Mouse (Mus musculus) skeletal muscle tissue, postnatal 0 days (tissue): ENCODE results near the gene Ypel1. TPM values are rescaled to one million over a fixed set of nuclear protein-coding genes. Genes with fewer than 3 reads are reported as not detected.
A peak's percentile ranks its signal among the peaks of the same experiment; 100 is the strongest.

ENCODE experiments used
- microRNA counts: library from miRNA; unstranded; fragments of <30 nt; microRNA quantifications from one replicate; lab custom pipeline; 2015
- microRNA-seq, 2 experiments: library from miRNA; unstranded; fragments of <30 nt; microRNA quantifications; one replicate each; pipeline ENCODE4; 2016
- polyA plus RNA-seq: library from polyadenylated mRNA; unstranded; fragments of >200 nt; fragmentation: Nextera tagmentation; extraction: Ambion mirVana; gene quantifications from 2 replicates; pipeline ENCODE4 v1.2.1, GENCODE M21; 2015

Gene Ypel1
- 5.3 and 7.5 TPM in 2 replicates for polyA plus RNA-seq

GRCm38 (mm10) chr16:17069511-17070443 is at the start of gene Ypel1:
Gene Ypel1 (plus strand): TSS chr16:17069696.

GRCm38 (mm10) chr16:17110771-17111743 is 41.6 kb downstream of the Ypel1 start, which contains the start of gene Ppil2:
Gene Ppil2 (minus strand): TSS chr16:17111257.

GRCm38 (mm10) chr16:17124871-17125520 is 55.5 kb downstream of the Ypel1 start, which contains the start of gene 2610318N02Rik:
Gene 2610318N02Rik (minus strand): TSS chr16:17125167.

GRCm38 (mm10) chr16:17132089-17132905 is 62.8 kb downstream of the Ypel1 start, which contains the start of gene Sdf2l1:
Gene Sdf2l1 (minus strand): TSS chr16:17132383.

MicroRNA genes within 50 kb of the gene (microRNA counts, 519-probe panel; counts per million panel counts)
- 3,976 counts per million, percentile 80 among the panel's probes with 10 or more counts for microRNA mmu-miR-130b (lab: Ali Mortazavi, UCI)
- 296 counts per million, percentile 58 among the panel's probes with 10 or more counts for microRNA mmu-miR-301b (lab: Ali Mortazavi, UCI)

Small RNA genes lying within 50 kb of the gene (microRNA-seq; reads per million reads assigned to microRNA genes)
- gene Mir130b (787 to 984 reads per million in 2 experiments), gene Mir301b (16.3 to 21.3 reads per million in 2 experiments)

Other genes with a start within 250 kb of the Ypel1 start
- gene Spag6l, start 240.2 kb upstream of the Ypel1 start, polyA plus RNA-seq: 0.05 TPM in 1 of 2 replicates, not detected in the other
- not detected in 2 replicates for gene Igll1, start 205.7 kb upstream of the Ypel1 start, polyA plus RNA-seq
- gene Top3b, start 199.0 kb upstream of the Ypel1 start, polyA plus RNA-seq: 28.9 and 29.4 TPM in 2 replicates
- 0.39 and 0.67 TPM in 2 replicates for gene Vpreb1, start 198.9 kb upstream of the Ypel1 start, polyA plus RNA-seq
- gene Ppm1f, start 173.2 kb upstream of the Ypel1 start, polyA plus RNA-seq: 10.4 and 10.7 TPM in 2 replicates
- 91.6 and 99.3 TPM in 2 replicates for gene Mapk1, start 86.3 kb upstream of the Ypel1 start, polyA plus RNA-seq
- gene Ppil2, start 41.6 kb downstream of the Ypel1 start, polyA plus RNA-seq: 51.8 and 53.1 TPM in 2 replicates
- gene 2610318N02Rik, start 55.5 kb downstream of the Ypel1 start, polyA plus RNA-seq: 1.2 and 1.7 TPM in 2 replicates
- gene Sdf2l1, start 62.7 kb downstream of the Ypel1 start, polyA plus RNA-seq: 5.9 and 9.9 TPM in 2 replicates
- gene Ydjc, start 74.9 kb downstream of the Ypel1 start, polyA plus RNA-seq: 0.59 and 1.2 TPM in 2 replicates
- gene Ccdc116, start 77.5 kb downstream of the Ypel1 start, polyA plus RNA-seq: 0.15 TPM in 2 replicates
- gene Ube2l3, start 133.0 kb downstream of the Ypel1 start, polyA plus RNA-seq: 207 and 232 TPM in 2 replicates
- 0.10 and 0.16 TPM in 2 replicates for gene Rimbp3, start 138.9 kb downstream of the Ypel1 start, polyA plus RNA-seq
- 1.1 and 1.2 TPM in 2 replicates for gene Hic2, start 163.9 kb downstream of the Ypel1 start, polyA plus RNA-seq
- 3.2 and 4.5 TPM in 2 replicates for gene Tmem191c, start 206.4 kb downstream of the Ypel1 start, polyA plus RNA-seq